Mouse (Mus musculus): Measurements from ENCODE around the gene Pdrg1.

DNA sequence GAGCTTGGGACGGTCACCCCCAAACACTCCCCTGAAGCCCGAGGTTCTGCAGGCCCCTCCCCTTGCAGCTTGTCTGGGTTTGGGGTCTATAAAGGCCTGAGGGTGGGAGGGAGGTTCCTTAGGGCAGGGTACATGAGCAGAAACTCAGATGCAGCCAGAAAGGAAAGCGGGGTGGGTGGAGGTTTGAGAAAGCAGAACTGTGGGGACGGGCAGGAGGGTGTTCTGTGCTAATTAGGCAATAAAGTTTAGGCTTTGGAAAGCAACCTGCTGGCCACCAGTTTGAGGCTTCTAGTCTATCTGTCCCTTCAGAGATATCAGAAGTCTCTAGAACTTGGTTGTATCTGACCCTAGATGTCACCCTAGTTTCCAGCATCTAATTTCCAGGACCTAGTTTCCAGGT, 43.1 kb upstream of the Pdrg1 start:
- TF ChIP-seq CTCF (IDR thresholded peaks at IDR 0.05; ENCODE audit: borderline replicate concordance, control insufficient read depth, extremely low read depth, insufficient read depth, low read length, poor library complexity): no peak
- no peak for TF ChIP-seq POLR2A (IDR thresholded peaks at IDR 0.05; ENCODE audit: control insufficient read depth, extremely low read depth, insufficient read depth, low read length, poor library complexity)
